Mouse (Mus musculus) cortical plate, adult 2 months (tissue): Measurements from ENCODE around the gene Clcc1.

Source experiments
- CTCF ChIP-seq: fragments of 200-500 bp; IDR thresholded peaks from 2 replicates; pipeline ENCODE4 v1.5.1; 2011; ENCODE audit warnings: mild to moderate bottlenecking, control low read depth, low read length; ENCODE audit not compliant: insufficient read depth; ENCODE audit errors: extremely low read depth
- POLR2A ChIP-seq: fragments of 200-500 bp; IDR thresholded peaks from 2 replicates; pipeline ENCODE4 v1.6.1; 2011; ENCODE audit warnings: mild to moderate bottlenecking, low read length, control low read depth; ENCODE audit not compliant: insufficient read depth; ENCODE audit errors: extremely low read depth

DNA sequence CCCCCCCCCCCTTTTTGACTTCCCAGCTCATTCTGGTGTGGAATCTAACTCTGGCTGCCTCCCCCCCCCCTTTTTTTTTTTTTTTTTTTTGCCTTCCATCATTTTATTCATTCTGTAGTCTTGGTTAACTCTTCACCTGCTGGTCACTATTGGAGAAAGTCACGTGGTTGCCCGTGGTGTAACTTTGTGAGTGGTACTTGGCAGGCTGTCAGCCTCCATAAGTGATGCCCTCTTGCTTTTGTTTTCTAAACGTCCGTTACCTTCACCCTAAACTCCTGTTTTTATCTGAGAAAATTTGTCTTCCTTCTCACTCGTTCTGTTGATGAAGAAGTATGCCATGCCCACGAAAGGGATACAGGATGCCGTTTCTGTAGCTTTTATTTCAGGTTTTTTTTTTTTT, 1.8 kb downstream of the Clcc1 start:
- TF ChIP-seq CTCF: no peak
- TF ChIP-seq POLR2A: no peak
